Mouse (Mus musculus) bone marrow macrophage, adult 2 months (primary cell): ENCODE data around the gene Asap2. TPM values are rescaled to one million over a fixed set of nuclear protein-coding genes. Genes with fewer than 3 reads are reported as not detected.

Experiments
- H3K27ac ChIP-seq: 2 replicates; pipeline ENCODE4 v1.5.1; 2012; ENCODE audit warnings: low read depth, low read length; ENCODE audit not compliant: insufficient read depth
- H3K4me1 ChIP-seq: 2 replicates; pipeline ENCODE4 v1.6.1; 2012; ENCODE audit warnings: low read length; ENCODE audit not compliant: control insufficient read depth, insufficient read depth
- H3K4me3 ChIP-seq: 2 replicates; pipeline ENCODE4 v1.5.1; 2012; ENCODE audit warnings: mild to moderate bottlenecking, low read length, moderate library complexity; ENCODE audit not compliant: insufficient read depth
- CTCF ChIP-seq: IDR thresholded peaks from 2 replicates; pipeline ENCODE4 v1.5.1; 2012; ENCODE audit warnings: low read depth, mild to moderate bottlenecking, low read length, moderate library complexity
- POLR2A ChIP-seq: IDR thresholded peaks from 2 replicates; pipeline ENCODE4 v1.6.1; 2012; ENCODE audit warnings: mild to moderate bottlenecking, low read depth, low read length, borderline replicate concordance
- polyA plus RNA-seq: library from polyadenylated mRNA; stranded (reverse); fragments of >200 nt; gene quantifications from 2 replicates; pipeline ENCODE4 v1.2.4, GENCODE M21; 2012; ENCODE audit not compliant: missing spikeins, insufficient read depth, insufficient read length

Gene Asap2
- polyA plus RNA-seq, 1 experiment = 0.79 TPM

DNA sequence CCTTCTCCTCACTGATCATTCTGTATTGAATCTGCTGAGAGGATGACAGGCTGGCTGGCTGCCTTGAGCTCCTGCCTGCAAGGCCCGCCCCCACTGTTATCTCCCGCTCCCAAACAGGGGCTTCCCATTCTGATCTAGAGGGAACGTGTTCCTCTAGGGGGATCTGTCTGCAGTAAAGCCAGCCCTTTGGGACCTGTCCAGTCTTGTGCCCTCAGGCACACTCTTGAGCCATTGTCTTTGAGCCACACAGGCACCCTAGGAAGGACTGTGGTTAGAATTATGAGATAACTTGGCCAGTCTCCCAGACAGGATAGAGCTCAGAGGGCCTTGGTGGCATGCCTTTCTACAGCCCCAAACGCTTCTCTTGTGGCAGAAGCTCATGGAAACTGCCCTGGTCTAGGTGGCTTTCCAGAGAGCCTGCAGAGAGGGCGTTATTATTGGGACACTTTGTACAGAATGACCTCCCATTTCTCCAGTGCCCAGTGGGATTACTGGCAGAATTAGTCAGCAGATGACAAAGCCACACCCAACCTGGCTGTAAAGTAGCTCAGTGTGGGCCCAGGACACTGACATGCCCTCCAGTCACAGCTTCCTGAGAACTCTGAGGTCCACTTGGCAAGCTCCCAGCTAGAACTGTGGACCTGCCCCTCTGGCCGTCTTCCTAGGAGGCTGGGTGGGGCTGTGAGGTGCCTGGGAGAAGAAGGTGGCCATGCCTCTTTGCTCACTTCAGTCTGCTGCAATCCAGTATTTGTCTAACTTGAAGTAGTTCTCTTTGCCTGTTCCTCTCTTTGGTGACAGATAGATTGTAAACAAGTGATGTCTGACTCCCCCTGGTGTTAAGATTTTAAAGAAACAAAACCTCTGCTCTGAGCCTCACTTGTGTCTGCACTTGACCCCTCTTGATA, 237.1 kb downstream of the Asap2 start:
- Histone ChIP-seq H3K4me1 (no peaks in the 10 kb centered on the region), H3K27ac (no peak overlapping the region), H3K4me3 (no peak overlapping the region)
- no peak for TF ChIP-seq CTCF

DNA sequence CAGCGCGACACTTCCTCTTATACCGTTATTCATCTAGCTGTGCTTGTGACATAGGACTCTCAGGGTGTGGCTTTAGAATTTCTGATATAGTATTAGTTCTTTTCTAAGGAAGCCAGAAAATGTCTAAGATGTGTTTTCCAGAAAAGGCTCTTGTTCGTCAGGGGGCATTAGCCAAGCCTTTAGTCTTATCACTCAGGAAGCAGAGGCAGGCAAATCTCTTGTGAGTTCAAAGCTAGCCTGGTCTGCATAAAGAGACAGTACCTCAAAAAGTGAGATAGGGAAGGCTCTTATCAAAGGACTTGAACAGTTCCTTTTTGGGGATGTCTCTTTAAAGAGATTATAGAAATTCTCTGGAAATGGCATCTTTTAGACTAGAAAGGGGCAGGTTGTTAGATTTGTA, 238.4 kb downstream of the Asap2 start:
- TF ChIP-seq POLR2A (no peak), CTCF (no peak)
- Histone ChIP-seq H3K4me3 (no peak overlapping the region), H3K27ac (no peak overlapping the region), H3K4me1 (no peaks in the 10 kb centered on the region)

DNA sequence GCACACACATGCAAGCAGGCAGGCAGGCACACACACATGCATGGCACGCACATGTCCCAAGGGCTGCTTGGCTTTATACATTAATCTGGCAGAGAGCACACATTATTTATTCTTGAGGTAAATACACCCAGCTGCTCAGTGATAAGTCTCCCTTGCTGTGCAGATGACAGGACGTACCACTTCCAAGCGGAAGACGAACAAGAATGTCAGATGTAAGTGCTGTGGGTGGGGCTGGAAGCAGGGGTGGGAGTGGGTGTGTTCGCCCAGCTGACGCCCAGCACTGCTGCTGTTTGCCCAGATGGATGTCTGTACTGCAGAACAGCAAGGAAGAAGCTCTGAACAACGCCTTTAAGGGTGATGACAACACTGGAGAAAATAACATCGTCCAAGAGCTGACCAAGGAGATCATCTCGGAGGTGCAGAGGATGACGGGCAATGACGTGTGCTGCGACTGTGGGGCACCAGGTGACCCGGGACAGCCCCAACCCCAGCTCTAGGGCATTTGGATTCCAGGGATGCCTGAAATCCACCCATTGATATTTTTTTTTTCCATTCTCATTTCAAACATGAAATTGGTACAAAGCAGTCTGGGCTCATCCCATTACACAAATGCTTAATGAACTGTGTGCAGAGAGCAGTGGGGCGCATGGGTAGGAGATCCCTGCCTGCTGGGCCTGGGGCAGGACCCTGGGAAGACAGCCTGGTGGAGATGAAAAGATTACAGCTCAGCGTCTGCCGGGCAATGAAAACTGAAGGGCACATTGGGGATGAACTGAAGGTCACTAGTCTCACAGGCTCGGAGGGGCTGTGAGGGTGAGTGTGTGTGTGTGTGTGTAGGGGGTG, 239.0 kb downstream of the Asap2 start:
- Histone ChIP-seq H3K4me3 (no peak overlapping the region), H3K27ac (no peak overlapping the region), H3K4me1 (no peaks in the 10 kb centered on the region)
- no peak for TF ChIP-seq CTCF
- TF ChIP-seq POLR2A = no peak

DNA sequence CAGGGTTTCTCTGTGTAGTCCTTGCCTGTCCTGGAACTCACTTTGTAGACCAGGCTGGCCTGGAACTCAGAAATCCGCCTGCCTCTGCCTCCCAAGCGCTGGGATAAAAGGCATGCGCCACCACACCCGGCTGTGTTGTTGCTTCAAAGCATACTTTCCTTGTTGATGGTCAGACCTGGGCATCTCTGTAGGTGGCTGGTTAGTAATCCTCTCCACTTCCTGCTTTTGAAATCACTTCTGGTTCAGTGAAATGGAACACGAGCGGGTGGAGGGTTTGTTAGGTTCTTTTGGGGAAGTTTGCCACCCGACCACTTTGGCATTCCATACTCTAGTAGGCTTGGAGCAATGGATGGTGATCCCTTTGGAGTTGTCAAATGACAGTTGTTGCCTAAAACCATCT, 243.5 kb downstream of the Asap2 start:
- no peak for TF ChIP-seq CTCF
- TF ChIP-seq POLR2A = no peak
- H3K4me3 ChIP-seq = no peak overlapping the region
- no peaks in the 10 kb centered on the region for H3K4me1 ChIP-seq
- no peak overlapping the region for H3K27ac ChIP-seq

DNA sequence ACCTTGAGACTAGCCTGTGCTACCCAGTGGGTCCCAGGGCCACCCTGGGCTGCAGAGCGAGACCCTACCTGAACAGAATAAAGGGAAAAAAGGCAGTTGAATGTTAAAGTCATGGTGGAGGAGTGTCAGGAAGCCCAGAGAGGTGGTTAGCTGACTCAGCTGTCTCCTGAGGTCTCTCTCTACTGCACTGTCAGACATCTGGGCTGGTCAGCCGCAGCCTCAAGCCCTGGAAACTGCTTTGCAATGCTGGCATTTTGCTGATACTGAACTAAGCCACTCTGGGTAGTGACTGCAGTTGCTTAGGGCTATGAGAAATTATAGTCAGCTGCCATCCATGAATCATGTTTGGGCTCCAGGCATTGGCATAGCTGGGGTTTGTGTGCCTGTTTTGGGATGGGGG, 244.3 kb downstream of the Asap2 start:
- Histone ChIP-seq H3K4me3 (no peak overlapping the region), H3K27ac (no peak overlapping the region), H3K4me1 (no peaks in the 10 kb centered on the region)
- no peak for TF ChIP-seq CTCF
- no peak for TF ChIP-seq POLR2A

DNA sequence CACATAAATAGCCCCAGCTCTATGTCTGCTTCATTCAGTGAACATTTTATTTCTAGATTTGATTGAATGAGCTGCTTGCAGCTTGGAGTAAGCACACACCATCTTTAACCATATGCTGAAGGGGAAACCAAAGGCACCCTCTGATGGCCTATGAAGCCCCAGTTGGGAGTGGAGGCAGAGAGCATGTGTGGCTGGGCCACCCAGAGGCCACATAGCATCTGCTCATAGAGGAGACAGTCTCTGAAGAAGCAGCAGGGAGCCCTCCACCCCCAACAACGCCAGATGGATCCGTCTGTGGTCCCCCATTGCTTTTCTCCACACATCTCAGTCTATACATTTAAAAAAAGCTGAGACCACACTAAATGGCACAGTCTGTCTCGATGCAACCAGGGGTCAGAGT, 251.7 kb downstream of the Asap2 start:
- TF ChIP-seq CTCF (no peak), POLR2A (no peak)
- H3K4me1 ChIP-seq = no peaks in the 10 kb centered on the region
- no peak overlapping the region for H3K27ac ChIP-seq
- H3K4me3 ChIP-seq = no peak overlapping the region

DNA sequence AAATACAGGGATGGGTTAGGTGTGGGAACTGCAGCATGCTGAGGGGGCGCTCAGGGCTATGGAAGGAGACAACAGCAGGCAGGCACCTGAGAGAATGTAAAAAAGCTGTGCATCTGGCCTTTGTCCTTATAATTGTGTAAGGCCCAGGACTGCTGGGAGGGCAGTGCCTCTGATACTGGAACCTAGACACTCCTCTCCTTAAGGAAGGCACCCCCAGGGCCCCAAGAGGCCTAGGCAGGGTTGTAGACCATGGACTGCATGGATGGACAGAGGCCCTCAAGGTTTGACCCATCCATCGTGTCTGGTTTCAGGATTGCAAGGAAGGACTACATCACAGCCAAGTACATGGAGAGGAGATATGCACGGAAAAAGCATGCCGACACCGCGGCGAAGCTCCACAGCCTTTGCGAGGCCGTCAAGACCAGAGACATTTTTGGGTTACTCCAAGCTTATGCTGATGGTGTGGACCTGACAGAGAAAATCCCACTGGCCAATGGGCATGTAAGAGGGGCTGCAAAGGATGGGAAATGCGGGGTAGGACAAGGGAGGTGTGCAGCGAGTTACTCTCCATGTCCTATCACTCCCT, 254.2 kb downstream of the Asap2 start:
- Histone ChIP-seq H3K4me1 (no peaks in the 10 kb centered on the region), H3K27ac (no peak overlapping the region), H3K4me3 (no peak overlapping the region)
- TF ChIP-seq CTCF (no peak), POLR2A (no peak)

DNA sequence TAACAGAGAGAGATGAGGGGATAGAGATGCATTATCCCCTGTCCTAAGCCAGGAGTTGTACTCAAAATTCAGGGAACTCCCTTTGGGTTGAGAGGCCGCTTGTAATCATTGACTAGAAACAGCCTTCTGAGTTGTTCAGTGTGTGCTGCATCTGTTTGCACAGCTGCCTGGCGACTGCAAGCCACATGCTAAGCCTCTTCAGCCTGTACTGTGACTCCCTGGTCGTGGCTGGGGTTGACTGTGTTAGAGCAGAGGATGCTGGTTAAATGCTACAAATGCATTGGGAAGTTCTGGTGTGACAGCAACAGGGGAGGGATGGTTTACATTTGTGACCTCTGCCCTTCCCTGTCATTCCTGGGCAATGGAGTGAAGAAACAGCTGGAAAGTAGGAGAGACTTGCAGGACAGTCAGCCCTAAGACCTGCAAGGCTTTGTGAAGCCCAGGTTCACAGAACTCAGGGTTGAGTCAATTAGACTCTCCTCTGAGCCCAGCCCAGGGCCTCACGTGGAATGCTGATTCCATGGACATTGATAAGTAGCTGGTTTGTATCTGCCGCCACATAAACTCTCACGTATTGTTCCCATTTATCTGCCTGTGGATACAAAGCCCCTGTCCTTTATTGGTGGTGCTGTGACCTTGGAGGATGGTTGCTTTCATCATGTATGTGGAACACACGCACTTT, 257.6 kb downstream of the Asap2 start:
- no peaks in the 10 kb centered on the region for H3K4me1 ChIP-seq
- H3K4me3 ChIP-seq = no peak overlapping the region
- TF ChIP-seq CTCF = no peak
- no peak for TF ChIP-seq POLR2A
- no peak overlapping the region for H3K27ac ChIP-seq

DNA sequence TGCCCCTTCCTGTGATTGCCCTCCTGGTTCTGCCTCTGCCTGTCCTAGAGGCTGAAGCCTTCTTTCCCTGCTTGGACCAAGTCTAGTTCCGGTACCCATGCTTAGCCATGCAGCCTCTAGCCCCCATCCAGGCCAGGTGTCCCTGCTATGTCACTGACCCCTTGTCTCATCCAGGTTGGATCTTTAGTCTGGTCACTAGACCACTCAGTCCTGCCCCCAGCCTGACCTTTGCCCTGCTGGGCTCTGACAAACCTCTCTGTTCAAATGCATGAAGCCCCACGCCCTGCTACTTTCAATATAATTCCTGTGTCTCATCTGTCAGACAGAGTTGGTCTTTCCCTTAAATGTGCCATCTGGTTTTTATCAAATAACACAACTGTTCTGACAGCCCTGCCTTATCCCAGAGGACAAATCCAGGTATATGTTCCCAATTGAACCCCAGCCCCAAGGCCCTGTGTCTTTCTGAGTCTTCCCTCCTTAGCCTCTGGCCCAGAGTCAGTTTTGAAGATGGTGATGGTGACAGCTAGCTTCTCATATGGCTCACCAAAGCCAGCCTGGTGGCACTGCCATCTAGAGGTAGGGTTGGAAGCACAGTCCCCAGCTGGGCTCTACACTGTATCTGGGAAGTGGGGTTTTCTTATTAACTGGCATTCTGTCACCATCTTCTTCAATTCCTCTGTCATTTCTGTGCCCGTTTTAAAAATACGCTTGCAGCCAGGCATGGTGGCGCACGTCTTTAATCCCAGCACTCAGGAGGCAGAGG, 270.4 kb downstream of the Asap2 start:
- Histone ChIP-seq H3K4me3 (no peak overlapping the region), H3K27ac (no peak overlapping the region), H3K4me1 (peaks cover 10% of the 10 kb centered on the region)
- TF ChIP-seq CTCF (0 out of 2 replicates have a peak, but pooled peaks have one; percentile 17), POLR2A (no peak)
